Mouse (Mus musculus): ENCODE measurements at regions not wholly inside any gene's neighbourhood (a gene's known extent, or its start where the extent isn't known, plus 50 kb on each side); places are given as distances from the start of the nearest gene placed in this dataset.

GRCm38 (mm10) chr15:93812011-93812410 lies 216.3 kb upstream of the Prickle1 start:
- in situ Hi-C loops (cut with MboI; ENCODE audit: low sequenced_read_pairs) = no loop called here

- in situ Hi-C loops (cut with MboI; ENCODE audit: low sequenced_read_pairs) = no loop called here
Measured at GRCm38 (mm10) chr15:93807993-93808392, 212.3 kb upstream of the Prickle1 start.

- in situ Hi-C loops (cut with MboI; ENCODE audit: low sequenced_read_pairs) = no loop called here
Measured at GRCm38 (mm10) chr15:93807505-93807904, 211.8 kb upstream of the Prickle1 start.

GRCm38 (mm10) chr15:93804703-93805102 lies 209.0 kb upstream of the Prickle1 start:
- in situ Hi-C loops (cut with MboI; ENCODE audit: low sequenced_read_pairs) = no loop called here

GRCm38 (mm10) chr15:93790531-93790930 lies 194.8 kb upstream of the Prickle1 start:
- in situ Hi-C loops (cut with MboI; ENCODE audit: low sequenced_read_pairs) = no loop called here

- in situ Hi-C loops (cut with MboI; ENCODE audit: low sequenced_read_pairs) = no loop called here
Measured at GRCm38 (mm10) chr15:93789762-93790161, 194.1 kb upstream of the Prickle1 start.

- in situ Hi-C loops (cut with MboI; ENCODE audit: low sequenced_read_pairs) = no loop called here
Measured at GRCm38 (mm10) chr15:93787361-93787760, 191.7 kb upstream of the Prickle1 start.

GRCm38 (mm10) chr15:93785846-93786412 lies 190.2 kb upstream of the Prickle1 start:
- in situ Hi-C loops (cut with MboI; ENCODE audit: low sequenced_read_pairs) = no loop called here

- in situ Hi-C loops (cut with MboI; ENCODE audit: low sequenced_read_pairs) = no loop called here
Measured at GRCm38 (mm10) chr15:93783736-93784135, 188.0 kb upstream of the Prickle1 start.

- in situ Hi-C loops (cut with MboI; ENCODE audit: low sequenced_read_pairs) = no loop called here
Measured at GRCm38 (mm10) chr15:93775199-93775745, 179.6 kb upstream of the Prickle1 start.

GRCm38 (mm10) chr15:93774340-93774739 lies 178.6 kb upstream of the Prickle1 start:
- in situ Hi-C loops (cut with MboI; ENCODE audit: low sequenced_read_pairs) = no loop called here

GRCm38 (mm10) chr15:93766981-93767380 lies 171.3 kb upstream of the Prickle1 start:
- in situ Hi-C loops (cut with MboI; ENCODE audit: low sequenced_read_pairs) = no loop called here

GRCm38 (mm10) chr15:93763047-93763446 lies 167.4 kb upstream of the Prickle1 start:
- in situ Hi-C loops (cut with MboI; ENCODE audit: low sequenced_read_pairs) = no loop called here

GRCm38 (mm10) chr15:93758204-93758836 lies 162.6 kb upstream of the Prickle1 start:
- in situ Hi-C loops (cut with MboI; ENCODE audit: low sequenced_read_pairs) = no loop called here

- in situ Hi-C loops (cut with MboI; ENCODE audit: low sequenced_read_pairs) = no loop called here
Measured at GRCm38 (mm10) chr15:93755989-93756388, 160.3 kb upstream of the Prickle1 start.

GRCm38 (mm10) chr15:93751817-93752216 lies 156.1 kb upstream of the Prickle1 start:
- in situ Hi-C loops (cut with MboI; ENCODE audit: low sequenced_read_pairs) = no loop called here

GRCm38 (mm10) chr15:93750953-93751352 lies 155.3 kb upstream of the Prickle1 start:
- in situ Hi-C loops (cut with MboI; ENCODE audit: low sequenced_read_pairs) = no loop called here

GRCm38 (mm10) chr15:93744191-93744945 lies 148.7 kb upstream of the Prickle1 start:
- in situ Hi-C loops (cut with MboI; ENCODE audit: low sequenced_read_pairs) = no loop called here

GRCm38 (mm10) chr15:93733731-93734510 lies 138.2 kb upstream of the Prickle1 start:
- in situ Hi-C loops (cut with MboI; ENCODE audit: low sequenced_read_pairs) = no loop called here

GRCm38 (mm10) chr15:93732825-93733224 lies 137.1 kb upstream of the Prickle1 start:
- in situ Hi-C loops (cut with MboI; ENCODE audit: low sequenced_read_pairs) = no loop called here

GRCm38 (mm10) chr15:93731161-93731560 lies 135.5 kb upstream of the Prickle1 start:
- in situ Hi-C loops (cut with MboI; ENCODE audit: low sequenced_read_pairs) = no loop called here

Measured in CH12F3 (cell line).